Mouse (Mus musculus) cerebellum, postnatal 10 days (tissue): ENCODE data around the gene BC028528.
"Not testable (repeated sequence)": the region's sequence is repeated elsewhere in the genome, so short reads cannot be mapped to it uniquely, and the experiment has no call there.

Experiments used
- DNase-seq, 2 experiments: peaks; one replicate each; pipeline ENCODE4 v3.0.0; 2021; ENCODE audit warnings: mixed read lengths in 2 of 2

Gene BC028528

DNA sequence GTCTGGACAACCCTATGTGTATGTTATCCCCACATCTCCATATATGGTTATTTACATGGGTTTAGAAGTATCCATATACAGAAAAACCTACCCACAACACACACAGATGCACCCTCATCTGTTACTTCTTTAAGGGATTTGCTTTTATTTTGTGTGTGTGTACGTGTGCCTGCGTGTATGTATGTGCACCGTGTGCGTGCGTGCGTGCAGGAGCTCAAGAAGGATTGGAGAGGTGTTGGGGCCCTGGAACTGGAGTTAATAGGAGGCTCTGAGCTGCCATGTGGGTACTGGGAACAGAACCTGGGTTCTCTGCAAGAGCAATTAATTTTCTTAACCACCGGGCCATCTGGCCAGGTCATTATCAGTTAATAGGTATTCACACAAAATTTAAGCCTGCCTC lies 19.8 kb downstream of the BC028528 start:
- DNase-seq = no peak

DNA sequence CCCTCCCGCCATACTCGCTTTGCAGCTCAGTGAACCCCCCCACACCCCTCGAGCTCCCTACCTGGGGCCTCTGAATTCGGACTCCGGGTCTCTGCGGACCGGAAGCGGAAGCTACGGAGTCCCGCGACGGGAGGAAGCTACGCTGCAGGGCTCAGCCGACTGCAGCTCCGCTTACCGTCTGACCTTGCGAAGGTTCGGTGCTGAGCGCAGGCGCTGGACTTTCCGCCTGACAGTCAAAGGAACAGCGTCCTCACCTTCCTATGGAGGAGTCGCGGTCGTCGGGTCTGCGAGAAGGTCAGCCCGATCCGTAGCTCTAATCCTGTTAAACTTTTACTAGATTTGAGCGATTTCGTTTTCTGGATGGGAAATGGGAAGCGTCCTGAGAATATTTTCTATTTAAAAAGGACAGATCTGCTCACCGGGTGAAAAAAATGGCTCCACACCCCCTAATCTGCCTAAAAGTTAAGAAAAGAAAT lies 20.4 kb downstream of the BC028528 start, which contains the start of gene Mrps21:
Gene Mrps21 (minus strand): TSS at position 128 of the 476 bp plus-strand sequence.
- DNase-seq = peak; percentile 90 to 91

DNA sequence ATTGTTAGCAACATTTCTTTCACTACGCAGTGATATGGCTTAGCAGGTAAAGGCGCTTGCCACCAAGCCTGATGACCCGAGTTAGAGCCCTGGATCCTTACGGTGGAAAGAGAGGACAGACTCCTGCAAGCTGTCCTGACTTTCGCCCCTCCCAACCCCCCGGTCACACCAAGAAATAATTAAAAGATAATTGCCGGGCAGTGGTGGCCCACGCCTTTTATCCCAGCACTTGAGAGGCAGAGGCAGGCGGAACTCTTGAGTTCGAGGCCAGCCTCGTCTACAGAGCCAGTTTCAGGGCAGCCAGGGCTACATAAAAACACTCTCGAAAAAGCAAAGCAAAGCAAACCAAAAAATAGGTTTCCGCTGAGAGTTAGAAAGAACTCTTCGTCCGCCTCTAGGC lies 20.8 kb downstream of the BC028528 start:
- DNase-seq = no peak

GRCm38 (mm10) chr3:95867408-95867807 lies 24.4 kb downstream of the BC028528 start:
- no peak for DNase-seq

- no peak for DNase-seq
These were observed 25.7 kb downstream of the BC028528 start for GRCm38 (mm10) chr3:95866071-95866470.

DNA sequence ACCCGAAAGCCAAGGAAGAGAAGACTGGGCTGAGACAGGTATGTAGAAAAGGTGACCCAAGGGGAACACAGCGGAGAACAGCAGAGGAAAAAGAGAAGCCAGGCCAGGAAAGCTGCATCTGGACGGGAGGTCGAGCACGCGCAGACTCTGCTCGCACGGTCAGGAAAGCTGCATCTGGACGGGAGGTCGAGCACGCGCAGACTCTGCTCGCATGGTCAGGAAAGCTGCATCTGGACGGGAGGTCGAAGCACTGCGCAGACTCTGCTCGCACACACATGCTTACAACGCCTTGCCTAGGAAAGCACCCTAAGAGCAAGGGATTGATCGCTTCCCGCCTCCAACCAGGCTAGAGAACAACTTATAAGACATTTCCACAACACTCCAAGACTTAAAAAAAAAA lies 26.2 kb downstream of the BC028528 start:
- DNase-seq = no peak

- no peak for DNase-seq
These were observed 26.8 kb downstream of the BC028528 start for GRCm38 (mm10) chr3:95865050-95865449.

- DNase-seq = no peak
These were observed 28.2 kb downstream of the BC028528 start for GRCm38 (mm10) chr3:95863578-95863977.

DNA sequence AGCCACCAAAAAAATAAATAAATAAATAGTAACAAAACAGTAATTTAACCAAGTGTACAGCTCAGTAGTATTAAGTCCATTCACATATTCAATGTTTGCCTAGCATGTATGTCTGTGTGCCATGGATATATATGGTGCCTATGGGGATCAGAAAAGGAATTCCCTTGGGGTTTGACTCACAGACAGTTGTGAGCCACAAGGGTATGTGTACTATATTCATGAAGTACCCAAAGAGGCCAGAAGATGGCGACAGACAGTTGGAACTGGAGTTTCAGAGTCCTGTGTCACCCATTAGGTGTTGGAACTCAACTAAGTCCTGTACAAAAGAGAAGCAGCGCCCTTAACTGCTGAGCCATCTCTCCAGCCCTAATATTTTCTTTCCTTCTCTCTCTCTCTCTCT lies 30.0 kb downstream of the BC028528 start:
- peak; percentile 87 to 94 for DNase-seq

GRCm38 (mm10) chr3:95861216-95861615 lies 30.6 kb downstream of the BC028528 start:
- DNase-seq = peak in 1 of 2 experiments; percentile 43

DNA sequence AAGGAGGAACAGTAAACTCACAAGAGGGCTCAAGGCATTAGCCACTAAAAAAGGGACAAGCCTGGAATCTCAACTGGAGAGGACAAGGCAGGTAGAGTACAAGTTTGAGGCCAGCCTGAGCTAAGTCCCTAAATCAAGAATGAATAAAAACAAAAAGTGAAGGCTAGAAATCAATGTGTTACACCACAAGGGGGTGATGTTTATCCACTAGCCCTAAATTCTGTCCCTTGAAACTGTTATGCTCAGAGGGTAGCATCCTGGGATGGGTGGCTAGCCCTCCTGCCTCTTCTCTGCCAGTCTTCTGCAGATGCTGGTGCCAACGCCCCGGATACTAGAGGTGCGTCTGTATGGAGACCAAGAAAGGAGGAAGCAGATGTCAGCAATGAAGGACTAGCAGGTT lies 31.5 kb downstream of the BC028528 start:
- no peak for DNase-seq

- not testable (repeated sequence) for DNase-seq
These were observed 33.5 kb downstream of the BC028528 start for GRCm38 (mm10) chr3:95858278-95858677.

- DNase-seq = not testable (repeated sequence)
These were observed 34.8 kb downstream of the BC028528 start for GRCm38 (mm10) chr3:95857050-95857449.

DNA sequence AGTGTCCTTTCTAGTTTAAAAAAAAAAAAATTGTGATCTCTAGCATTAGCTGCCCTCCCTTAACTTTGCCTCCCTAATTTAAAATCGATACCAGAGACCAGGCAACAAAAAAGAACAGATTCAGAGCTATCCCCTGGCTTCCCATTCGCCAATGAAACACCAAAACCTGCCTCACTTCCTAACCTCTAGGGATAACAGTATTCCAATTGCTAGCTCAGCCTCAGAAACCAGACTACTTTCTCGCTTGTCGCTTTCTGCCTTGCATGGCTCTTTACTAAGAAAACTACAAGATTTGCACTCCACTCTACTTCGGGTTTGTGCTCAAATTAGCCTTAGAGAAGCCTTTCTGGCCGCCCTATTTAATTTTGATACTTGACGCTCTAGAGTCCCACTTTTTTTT lies 35.7 kb downstream of the BC028528 start:
- no peak for DNase-seq

DNA sequence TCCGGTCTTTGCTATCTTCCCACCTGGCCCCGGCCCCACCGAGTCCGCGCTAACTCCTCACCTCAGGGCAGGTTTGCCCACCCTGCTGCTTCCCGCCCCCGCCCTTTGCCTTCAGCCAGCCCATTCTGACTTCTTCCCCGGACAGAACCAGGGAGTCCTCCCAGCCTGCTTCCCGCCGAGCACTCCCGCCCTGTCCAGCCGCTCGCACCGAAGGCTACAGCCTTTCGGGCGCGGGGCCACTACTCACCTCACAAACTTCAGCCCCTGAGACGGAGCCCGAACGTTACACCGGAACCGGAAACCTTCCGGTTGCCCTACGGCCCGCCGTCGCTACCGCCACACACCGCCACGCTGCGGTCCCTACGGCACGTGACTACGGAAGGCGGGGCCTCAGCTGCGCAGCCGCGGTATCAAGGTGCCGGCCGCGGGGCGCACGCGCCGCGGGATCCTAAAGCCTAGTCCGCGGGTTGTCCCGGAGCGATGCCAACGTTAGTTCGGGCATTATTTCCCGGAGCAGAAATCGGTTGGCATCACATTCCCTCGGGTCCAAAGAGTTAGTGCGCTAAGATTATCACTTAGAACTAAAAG lies 36.2 kb downstream of the BC028528 start, which contains the start of gene Prpf3:
Gene Prpf3 (minus strand): TSS at position 384 of the 588 bp plus-strand sequence.
- peak; percentile 96 to 97 for DNase-seq

DNA sequence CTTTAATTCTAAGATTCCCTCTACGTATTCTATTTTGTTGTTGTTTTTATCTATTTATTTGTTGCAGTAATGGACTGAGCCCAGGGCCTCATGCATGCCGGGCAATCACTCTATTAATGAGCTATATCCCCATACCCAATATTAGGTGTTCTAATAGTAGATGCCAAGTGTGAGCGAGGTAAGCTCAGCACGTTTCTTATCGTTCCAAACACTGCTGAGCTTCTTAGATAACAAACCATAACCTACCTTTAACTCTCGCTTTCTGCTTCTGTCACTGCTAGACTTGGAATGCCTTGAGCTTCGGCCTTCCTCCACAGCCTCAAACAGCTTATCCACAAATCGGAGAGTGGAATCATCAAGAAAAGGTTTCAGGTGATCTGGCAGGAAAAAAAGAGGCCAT lies 40.5 kb downstream of the BC028528 start:
- DNase-seq = no peak

DNA sequence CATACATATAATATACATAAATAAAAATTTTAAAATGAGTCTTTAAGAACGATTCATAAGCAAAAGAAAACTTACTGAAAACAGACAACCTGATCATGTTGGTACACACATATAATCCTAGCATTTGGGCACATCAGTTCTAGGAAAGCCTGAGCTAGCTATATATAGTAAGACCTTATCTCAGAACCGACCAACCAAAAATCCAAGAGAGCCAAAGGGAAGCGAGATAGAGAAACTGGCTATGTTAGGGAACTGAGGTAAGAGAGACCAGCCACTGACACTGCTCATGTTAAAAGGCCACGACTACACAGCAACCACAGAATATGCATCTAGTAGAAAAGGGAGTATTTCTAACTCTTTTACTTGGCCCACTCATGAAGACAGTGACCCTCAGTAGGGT lies 41.2 kb downstream of the BC028528 start:
- DNase-seq = no peak

DNA sequence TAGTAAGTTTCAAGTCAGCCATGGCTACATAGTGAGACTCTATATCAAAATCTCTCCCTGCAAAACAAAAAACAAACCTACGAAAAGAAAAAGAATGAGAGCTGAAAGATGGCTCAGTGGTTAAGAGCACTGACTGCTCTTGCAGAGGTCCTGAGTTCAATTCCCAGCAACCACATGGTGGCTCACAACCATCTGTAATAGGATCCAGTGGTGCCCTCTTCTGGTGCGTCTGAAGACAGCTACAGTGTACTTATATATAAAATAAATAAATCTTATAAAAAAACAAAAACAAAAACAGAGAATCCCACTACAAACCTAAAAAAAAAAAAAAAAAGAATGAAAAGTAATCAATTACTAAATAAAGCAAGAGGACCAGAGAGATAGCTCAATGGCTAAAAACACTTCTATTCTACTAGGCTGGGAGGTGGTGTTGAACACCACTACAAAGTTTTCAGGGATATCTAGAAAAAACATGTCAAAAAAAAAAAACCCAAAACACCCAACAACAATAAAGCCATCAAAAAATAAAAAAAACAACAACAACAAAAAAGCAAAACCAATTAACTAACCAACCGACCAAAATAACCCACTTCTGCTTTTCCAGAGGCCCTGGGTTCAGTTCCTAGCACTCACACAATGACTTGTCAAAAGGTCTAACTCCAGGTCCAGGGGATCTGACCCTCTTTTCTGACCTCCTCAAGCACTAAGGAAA lies 49.1 kb downstream of the BC028528 start:
- DNase-seq = no peak

DNA sequence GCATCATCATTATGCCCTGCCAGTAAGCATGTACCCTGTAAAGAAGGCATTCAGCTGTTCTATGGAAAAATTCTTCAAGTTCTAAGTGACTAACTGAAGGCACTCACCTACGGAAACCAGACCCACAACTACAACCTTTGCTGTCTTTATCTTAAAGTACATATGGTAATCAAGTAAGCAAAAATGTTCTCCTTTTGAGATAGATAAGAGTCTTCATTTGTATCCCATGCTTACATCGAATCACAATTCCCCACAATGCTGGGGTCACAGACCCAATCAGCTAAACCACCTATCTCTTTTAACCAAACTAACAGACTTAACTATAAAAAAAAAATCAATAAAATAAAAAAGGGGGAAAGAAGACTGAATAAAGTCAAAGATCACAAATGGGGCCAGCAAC lies 52.6 kb downstream of the BC028528 start:
- no peak for DNase-seq
